Mouse (Mus musculus) NIH3T3 (cell line): ENCODE data around the gene Inava.

Source experiments
- DNase-seq: peaks from one replicate; pipeline ENCODE4 v3.0.0-alpha.2; 2012; ENCODE audit warnings: low read depth

Gene Inava

DNA sequence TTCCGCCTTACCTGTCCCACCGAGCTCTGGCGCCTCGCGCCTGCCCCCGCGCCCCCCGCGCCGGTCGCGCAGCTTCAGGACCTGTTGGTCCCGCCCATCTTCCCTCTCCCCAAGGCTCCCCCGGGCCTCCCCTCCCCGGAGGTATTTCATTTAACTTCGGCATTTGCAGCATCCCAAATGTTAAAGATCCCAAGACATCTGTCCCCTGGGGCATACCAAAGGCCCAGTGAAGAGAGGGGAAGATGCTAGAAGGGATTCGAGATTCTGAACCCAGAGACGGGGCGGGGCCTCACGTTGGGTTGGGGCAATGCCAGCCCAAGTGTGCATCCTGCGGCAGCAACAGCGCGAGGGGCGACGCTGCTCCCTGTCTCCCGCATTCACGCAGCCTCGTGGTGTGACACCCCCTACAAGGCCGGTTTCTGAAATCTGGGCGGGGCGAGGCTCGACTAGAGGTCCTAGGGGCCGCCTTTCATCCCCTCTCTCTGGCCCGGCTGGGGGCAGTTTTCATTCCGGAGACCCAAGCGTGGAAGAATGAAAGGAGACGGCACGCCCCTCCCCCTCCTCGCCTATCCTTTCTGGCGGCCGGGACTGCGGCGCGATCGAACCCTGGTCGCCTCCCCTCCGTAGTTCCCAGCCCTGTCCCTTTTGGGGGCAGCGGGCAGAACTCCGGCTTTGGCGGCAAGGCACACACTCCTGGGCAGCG is at the start of gene Inava:
TSS of gene Inava (minus strand) at position 373 of the 703 bp plus-strand sequence.
- DNase-seq, result peak; percentile 76

- DNase-seq, result no peak
These were observed 43.3 kb upstream of the Inava start for GRCm38 (mm10) chr1:136277366-136277765.

- no peak for DNase-seq
These were observed 34.2 kb upstream of the Inava start for GRCm38 (mm10) chr1:136268224-136268623.

GRCm38 (mm10) chr1:136266127-136266526 is 32.1 kb upstream of the Inava start:
- DNase-seq, result no peak

DNA sequence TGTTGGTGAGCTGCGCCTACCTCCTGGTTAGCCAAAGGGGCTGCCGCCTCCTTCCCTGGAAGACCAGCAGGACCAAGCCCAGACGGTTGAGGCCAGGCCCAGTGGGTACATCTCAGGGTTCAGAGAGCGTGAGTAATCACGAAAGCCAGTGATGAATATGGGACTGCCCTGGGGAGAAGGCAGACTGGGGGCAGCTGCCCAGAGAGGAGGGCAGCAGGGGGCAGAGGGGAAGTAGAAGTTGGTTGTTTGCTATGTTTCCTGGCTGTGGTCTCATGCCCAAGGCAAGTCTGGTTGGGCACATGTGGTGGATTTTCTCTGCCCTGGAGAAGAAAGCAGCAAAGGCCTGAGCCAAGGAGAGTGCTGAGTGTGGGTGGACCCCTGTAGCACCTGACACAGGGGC is 29.3 kb upstream of the Inava start:
- no peak for DNase-seq

DNA sequence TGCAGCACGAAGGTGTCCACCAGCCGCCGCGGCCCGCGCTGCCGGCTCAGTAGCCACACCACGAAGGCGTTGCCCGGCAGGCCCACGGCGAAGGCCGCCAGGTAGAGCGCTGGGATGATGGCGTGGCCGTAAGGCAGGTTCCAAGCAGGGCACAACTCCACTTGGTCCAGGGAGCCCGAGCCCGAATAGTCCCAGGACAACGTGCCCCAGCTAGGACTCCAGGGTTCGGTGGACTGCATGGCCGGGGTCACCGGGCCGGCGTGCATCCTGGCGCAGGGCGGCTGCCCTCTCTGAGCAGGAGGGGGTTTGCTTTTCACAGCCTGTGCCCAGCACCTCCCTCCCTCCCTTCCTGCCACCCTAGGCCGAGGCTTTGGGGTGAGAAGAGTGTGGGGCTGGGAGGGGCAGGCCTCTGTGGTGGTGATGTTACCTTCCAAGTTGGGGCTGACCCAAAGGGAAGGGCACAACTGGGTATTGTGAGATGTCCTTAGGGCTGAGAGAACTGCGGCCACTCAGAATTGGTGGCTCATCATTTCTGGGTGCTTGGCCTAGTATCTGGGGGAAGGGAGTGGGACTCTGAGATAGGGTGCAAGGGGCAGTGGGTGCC is 26.7 kb upstream of the Inava start, which contains the start of gene Gpr25:
TSS of gene Gpr25 (minus strand) at position 239 of the 604 bp plus-strand sequence.
- no peak for DNase-seq

- DNase-seq, result no peak
These were observed 26.0 kb upstream of the Inava start for GRCm38 (mm10) chr1:136259893-136260634.

GRCm38 (mm10) chr1:136259543-136259892 is 25.5 kb upstream of the Inava start:
- DNase-seq, result no peak

GRCm38 (mm10) chr1:136258495-136258894 is 24.4 kb upstream of the Inava start:
- no peak for DNase-seq

DNA sequence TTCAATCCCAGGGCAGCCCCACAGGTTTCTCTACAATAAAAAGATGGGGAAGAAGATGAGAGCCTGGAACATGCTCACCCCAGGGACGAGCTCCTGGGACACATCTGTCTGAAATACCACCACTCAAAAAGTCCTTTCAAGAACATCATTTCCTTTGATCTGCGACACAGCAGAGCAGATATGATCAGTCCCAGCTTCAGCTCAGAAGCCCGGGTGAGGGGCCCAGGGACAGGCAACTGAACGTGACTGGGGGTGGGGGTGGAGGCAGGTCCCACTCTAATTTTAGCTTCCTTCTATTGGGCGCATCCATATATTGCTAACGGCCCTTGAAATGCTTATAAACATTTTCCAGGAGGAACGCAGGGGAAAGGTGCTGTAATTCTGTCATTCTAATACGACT is 21.6 kb upstream of the Inava start:
- DNase-seq, result no peak

- DNase-seq, result peak; percentile 51
These were observed 21.1 kb upstream of the Inava start for GRCm38 (mm10) chr1:136255174-136255573.

GRCm38 (mm10) chr1:136254503-136255065 is 20.5 kb upstream of the Inava start:
- DNase-seq, result no peak

DNA sequence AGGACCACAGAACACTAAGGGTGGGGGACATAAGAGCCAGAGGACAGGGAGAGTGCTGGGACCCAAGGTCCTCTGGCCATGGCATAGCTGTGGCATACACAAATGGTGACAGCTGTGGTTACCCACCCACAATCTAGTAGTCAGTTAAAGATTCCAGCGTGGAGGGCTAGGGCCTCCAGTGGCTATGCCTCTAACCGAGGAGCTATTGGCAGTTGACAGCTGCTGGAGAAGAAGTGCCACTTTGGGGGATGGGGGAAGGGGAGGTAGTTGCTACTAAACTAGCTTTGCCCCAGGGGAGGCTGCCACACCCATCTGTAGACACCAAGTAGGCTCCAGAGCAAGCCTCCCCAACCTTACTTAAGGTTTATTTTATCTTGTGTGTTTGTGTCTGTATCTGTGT is 19.4 kb upstream of the Inava start:
- DNase-seq, result no peak

DNA sequence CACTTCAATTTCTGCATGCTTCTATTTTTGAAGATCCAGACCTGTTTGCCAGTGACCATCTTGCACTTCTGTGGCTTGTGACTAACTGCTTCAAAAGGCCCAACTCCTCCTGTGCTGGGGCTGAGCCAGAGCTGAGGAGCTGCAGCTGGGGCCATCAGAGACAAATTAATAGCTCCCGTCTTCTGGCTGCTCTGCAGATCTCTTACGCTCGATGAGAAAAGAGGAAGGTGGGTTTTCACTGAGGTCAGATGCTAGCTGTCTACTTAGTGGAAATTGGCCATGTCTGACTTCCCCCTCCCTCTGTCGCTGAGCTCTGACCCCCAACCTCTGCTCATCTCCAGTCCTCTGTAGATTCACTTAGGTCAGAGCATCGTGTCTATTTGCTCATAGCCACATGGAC is 15.6 kb upstream of the Inava start:
- no peak for DNase-seq

- DNase-seq, result no peak
These were observed 13.3 kb upstream of the Inava start for GRCm38 (mm10) chr1:136247393-136247792.

DNA sequence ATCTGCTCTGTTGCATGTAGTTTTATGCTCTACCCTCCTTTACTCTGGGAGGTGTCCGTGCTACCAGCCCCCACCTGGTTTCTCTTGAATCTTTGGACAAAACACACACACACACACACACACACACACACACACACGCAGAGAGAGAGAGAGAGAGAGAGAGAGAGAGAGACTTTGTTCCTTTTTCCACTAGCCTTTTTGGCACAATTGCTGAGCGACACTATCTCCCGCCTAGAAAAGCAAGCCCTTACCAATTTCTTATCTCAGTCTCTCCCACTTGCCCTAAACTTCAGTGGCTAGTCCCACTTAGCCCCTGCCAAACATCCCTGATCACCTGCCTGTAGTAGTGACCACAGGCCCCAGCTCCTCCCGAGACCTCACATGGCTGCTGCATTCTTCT is 10.4 kb upstream of the Inava start:
- DNase-seq, result no peak

- no peak for DNase-seq
These were observed 7.7 kb upstream of the Inava start for GRCm38 (mm10) chr1:136241801-136242200.

- DNase-seq, result no peak
These were observed 4.4 kb upstream of the Inava start for GRCm38 (mm10) chr1:136238495-136238894.

- DNase-seq, result no peak
These were observed 580 bp upstream of the Inava start for GRCm38 (mm10) chr1:136234595-136235092.

GRCm38 (mm10) chr1:136232986-136233790 is 876 bp downstream of the Inava start:
- DNase-seq, result peak; percentile 42

- peak; percentile 24 for DNase-seq
These were observed 1.7 kb downstream of the Inava start for GRCm38 (mm10) chr1:136232285-136232926.
